Mouse (Mus musculus) ES-E14 (cell line): ENCODE measurements around the gene Cox17.

ENCODE experiments used
- CHD2 ChIP-seq: IDR thresholded peaks from 2 replicates; pipeline ENCODE4 v1.6.1; 2014; ENCODE audit warnings: mild to moderate bottlenecking, low read depth, low read length, inconsistent platforms
- HCFC1 ChIP-seq: IDR thresholded peaks from 2 replicates; pipeline ENCODE4 v1.6.1; 2012; ENCODE audit warnings: low read length, inconsistent platforms, borderline replicate concordance; ENCODE audit not compliant: insufficient read depth
- MAFK ChIP-seq: IDR thresholded peaks from 2 replicates; pipeline ENCODE4 v1.6.1; 2014; ENCODE audit warnings: mild to moderate bottlenecking, low read depth, low read length, inconsistent platforms; ENCODE audit not compliant: insufficient read depth
- ZC3H11A ChIP-seq: IDR thresholded peaks from 2 replicates; pipeline ENCODE4 v1.6.1; 2012; ENCODE audit warnings: low read depth, mild to moderate bottlenecking, inconsistent platforms, low read length, borderline replicate concordance
- ZNF384 ChIP-seq: IDR thresholded peaks from 2 replicates; pipeline ENCODE4 v1.6.1; 2012; ENCODE audit warnings: low read depth, low read length, inconsistent platforms

DNA sequence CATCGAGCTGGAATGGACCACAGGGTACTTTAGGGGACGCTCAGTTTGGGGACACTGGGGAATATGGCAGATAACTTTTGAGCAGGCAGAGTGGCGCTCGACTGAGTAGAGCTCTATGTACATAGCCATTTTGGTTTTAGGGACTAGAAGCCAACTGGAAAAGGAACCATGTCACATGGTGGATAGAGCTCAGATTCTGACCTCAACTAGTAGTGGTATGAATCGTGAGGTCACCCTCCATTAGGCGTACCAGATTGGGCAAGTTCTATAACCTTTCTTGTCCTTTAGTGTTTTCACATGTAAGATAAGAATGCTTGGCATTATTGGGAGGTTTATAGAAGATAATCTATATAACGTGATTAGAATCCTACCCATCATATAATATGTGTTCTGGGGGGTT, 43.5 kb downstream of the Cox17 start:
- TF ChIP-seq ZNF384 (no peak), ZC3H11A (no peak), HCFC1 (no peak), CHD2 (no peak), MAFK (no peak)
